Mouse (Mus musculus) hindbrain, embryonic 12.5 days (tissue): ENCODE results near the gene Max. TPM values are rescaled to one million over a fixed set of nuclear protein-coding genes. Genes with fewer than 3 reads are reported as not detected.

Experiments
- ATAC-seq: fragments of 200-750 bp; cut with Nextera tagmentation; 2 replicates; pipeline ENCODE4 v1.8.0; 2017; ENCODE audit warnings: moderate TSS enrichment; ENCODE audit not compliant: low FRiP score
- H3K27ac ChIP-seq: fragments of 300-500 bp; sonication (generic); 2 replicates; pipeline ENCODE4 v1.5.1; 2016; ENCODE audit warnings: mild to moderate bottlenecking
- H3K27me3 ChIP-seq: fragments of 300-500 bp; sonication (generic); 2 replicates; pipeline ENCODE4 v1.6.1; 2016; ENCODE audit warnings: mild to moderate bottlenecking
- H3K36me3 ChIP-seq: fragments of 300-500 bp; sonication (generic); 2 replicates; pipeline ENCODE4 v1.6.1; 2016; ENCODE audit warnings: mild to moderate bottlenecking
- H3K4me1 ChIP-seq: fragments of 300-500 bp; sonication (generic); 2 replicates; pipeline ENCODE4 v1.6.1; 2016
- H3K4me2 ChIP-seq: fragments of 300-500 bp; sonication (generic); replicated peaks from 2 replicates; pipeline ENCODE4 v1.6.1; 2016; ENCODE audit warnings: mild to moderate bottlenecking
- H3K4me3 ChIP-seq: fragments of 300-500 bp; sonication (generic); 2 replicates; pipeline ENCODE4 v1.5.1; 2016; ENCODE audit warnings: mild to moderate bottlenecking
- H3K9ac ChIP-seq: fragments of 300-500 bp; sonication (generic); 2 replicates; pipeline ENCODE4 v1.6.1; 2016; ENCODE audit warnings: mild to moderate bottlenecking, moderate library complexity
- H3K9me3 ChIP-seq: fragments of 300-500 bp; sonication (generic); replicated peaks from 2 replicates; pipeline ENCODE4 v1.6.1; 2016; ENCODE audit warnings: mild to moderate bottlenecking
- WGBS: fragments of 180-500 bp; shearing (Covaris S2); methylation state at CpG from one replicate; pipeline ENCODE4 v1.1.7; 2016; 5-methylcytosine and 5-hydroxymethylcytosine counted together
- polyA plus RNA-seq: library from polyadenylated mRNA; unstranded; fragments of >200 nt; fragmentation: Nextera tagmentation; extraction: Ambion mirVana; gene quantifications from 2 replicates; pipeline ENCODE4 v1.2.1, GENCODE M21; 2016

The Max gene
- polyA plus RNA-seq, 1 experiment from 2014 or later = 17.2 TPM

GRCm38 (mm10) chr12:76950330-76950729 is 11.7 kb downstream of the Max start:
- Histone ChIP-seq H3K9ac (no peak overlapping the region), H3K36me3 (peaks cover 75% of the 10 kb centered on the region), H3K9me3 (no peaks in the 10 kb centered on the region), H3K27me3 (no peaks in the 10 kb centered on the region), H3K27ac (no peak overlapping the region), H3K4me1 (no peaks in the 10 kb centered on the region), H3K4me2 (no peak overlapping the region), H3K4me3 (no peak overlapping the region)
- WGBS = 89% methylated on average over 5 of the region's 5 CpGs
- ATAC-seq = no peak

DNA sequence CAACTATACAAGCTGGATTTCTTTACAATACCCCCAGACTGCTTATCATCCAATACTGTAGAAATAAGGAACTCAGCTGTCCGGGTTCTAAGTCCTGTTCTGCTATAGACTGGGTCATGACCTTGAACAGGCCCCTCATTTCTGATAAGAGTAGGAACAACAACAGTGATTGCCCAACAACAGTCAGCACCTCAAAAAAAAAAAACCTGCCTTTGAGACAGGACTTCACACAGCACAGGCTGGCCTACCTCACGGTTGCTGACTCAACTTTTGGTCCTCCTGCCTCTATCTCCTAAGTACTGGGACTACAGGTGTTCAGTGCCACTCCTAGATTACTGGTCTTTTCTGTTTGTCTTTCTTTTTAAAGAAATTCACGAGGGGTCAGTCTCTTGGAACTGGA is 13.2 kb downstream of the Max start:
- Histone ChIP-seq H3K27ac (no peak overlapping the region), H3K9ac (no peak overlapping the region), H3K4me3 (no peak overlapping the region), H3K4me1 (no peaks in the 10 kb centered on the region), H3K27me3 (no peaks in the 10 kb centered on the region), H3K9me3 (no peaks in the 10 kb centered on the region), H3K4me2 (no peak overlapping the region), H3K36me3 (peaks cover 89% of the 10 kb centered on the region)
- no peak for ATAC-seq
- 90% methylated on average over 3 of the region's 3 CpGs for WGBS

DNA sequence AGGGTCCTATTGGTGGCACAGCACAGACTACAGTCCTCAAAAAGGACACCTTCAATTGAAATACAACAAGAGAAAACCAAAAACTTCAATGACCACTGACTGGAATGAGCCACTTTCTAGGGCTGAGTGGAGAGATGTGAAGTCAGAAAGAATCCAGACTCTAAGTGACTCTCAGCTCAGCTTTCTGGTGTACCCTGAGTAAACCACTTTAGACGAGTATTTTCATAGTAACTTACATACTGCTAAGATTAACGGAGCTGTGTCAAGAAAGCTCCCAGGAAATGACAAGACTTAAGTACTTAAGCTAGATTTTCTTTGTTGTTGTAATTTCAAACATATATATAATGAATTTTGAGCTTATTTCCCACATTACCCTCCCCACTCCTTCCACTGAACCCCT is 13.8 kb downstream of the Max start:
- ATAC-seq = no peak
- H3K27ac ChIP-seq = no peak overlapping the region
- H3K4me3 ChIP-seq = no peak overlapping the region
- H3K27me3 ChIP-seq = no peaks in the 10 kb centered on the region
- peaks cover 89% of the 10 kb centered on the region for H3K36me3 ChIP-seq
- H3K4me1 ChIP-seq = no peaks in the 10 kb centered on the region
- no peak overlapping the region for H3K9ac ChIP-seq
- H3K9me3 ChIP-seq = no peaks in the 10 kb centered on the region
- no peak overlapping the region for H3K4me2 ChIP-seq
- WGBS = 91% methylated on average over 2 of the region's 2 CpGs

- Histone ChIP-seq H3K4me2 (no peak overlapping the region), H3K36me3 (peaks cover 88% of the 10 kb centered on the region), H3K9ac (no peak overlapping the region), H3K27me3 (no peaks in the 10 kb centered on the region), H3K4me3 (no peak overlapping the region), H3K4me1 (no peaks in the 10 kb centered on the region), H3K9me3 (no peaks in the 10 kb centered on the region), H3K27ac (no peak overlapping the region)
- 96% methylated on average over 3 of the region's 3 CpGs for WGBS
- no peak for ATAC-seq
Observed at GRCm38 (mm10) chr12:76947487-76947886, 14.5 kb downstream of the Max start.

- peaks cover 92% of the 10 kb centered on the region for H3K36me3 ChIP-seq
- no peak overlapping the region for H3K9ac ChIP-seq
- H3K27me3 ChIP-seq = no peaks in the 10 kb centered on the region
- no peak overlapping the region for H3K27ac ChIP-seq
- no peak for ATAC-seq
- no peak overlapping the region for H3K4me2 ChIP-seq
- no peaks in the 10 kb centered on the region for H3K4me1 ChIP-seq
- WGBS = 92% methylated on average over 6 of the region's 6 CpGs
- H3K9me3 ChIP-seq = no peaks in the 10 kb centered on the region
- no peak overlapping the region for H3K4me3 ChIP-seq
Observed at GRCm38 (mm10) chr12:76943466-76943865, 18.5 kb downstream of the Max start.

GRCm38 (mm10) chr12:76943046-76943445 is 19.0 kb downstream of the Max start:
- no peaks in the 10 kb centered on the region for H3K27me3 ChIP-seq
- no peak overlapping the region for H3K27ac ChIP-seq
- no peak overlapping the region for H3K9ac ChIP-seq
- no peak overlapping the region for H3K4me3 ChIP-seq
- no peaks in the 10 kb centered on the region for H3K4me1 ChIP-seq
- no peaks in the 10 kb centered on the region for H3K9me3 ChIP-seq
- no peak overlapping the region for H3K4me2 ChIP-seq
- 87% methylated on average over 3 of the region's 3 CpGs for WGBS
- H3K36me3 ChIP-seq = peaks cover 94% of the 10 kb centered on the region
- no peak for ATAC-seq

DNA sequence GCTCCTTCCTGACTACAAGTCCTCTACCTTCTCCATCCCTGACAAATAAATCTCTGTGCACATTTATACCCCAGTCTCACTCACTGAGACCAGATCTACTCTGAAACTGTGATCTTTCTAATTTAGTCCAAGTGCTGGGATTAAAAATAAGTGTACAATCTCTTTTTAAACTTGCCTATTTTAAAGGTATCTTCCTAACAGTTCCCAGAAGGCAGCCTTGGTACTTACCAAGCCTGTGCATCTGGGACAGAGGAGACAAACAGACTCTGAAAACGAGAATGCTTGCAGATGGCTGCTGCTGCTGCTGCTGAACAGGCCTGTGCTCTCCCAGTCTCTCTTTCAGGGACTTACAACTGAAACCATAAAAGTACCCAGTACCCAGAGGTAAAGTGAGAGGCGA is 19.5 kb downstream of the Max start:
- WGBS = 83% methylated on average over 2 of the region's 2 CpGs
- Histone ChIP-seq H3K36me3 (peaks cover 93% of the 10 kb centered on the region), H3K9me3 (no peaks in the 10 kb centered on the region), H3K9ac (no peak overlapping the region), H3K4me1 (no peaks in the 10 kb centered on the region), H3K27me3 (no peaks in the 10 kb centered on the region), H3K4me2 (no peak overlapping the region), H3K27ac (no peak overlapping the region), H3K4me3 (no peak overlapping the region)
- ATAC-seq = no peak

- Histone ChIP-seq H3K4me3 (no peak overlapping the region), H3K36me3 (peaks cover 95% of the 10 kb centered on the region), H3K4me1 (no peaks in the 10 kb centered on the region), H3K27ac (no peak overlapping the region), H3K9me3 (no peaks in the 10 kb centered on the region), H3K4me2 (no peak overlapping the region), H3K27me3 (no peaks in the 10 kb centered on the region), H3K9ac (no peak overlapping the region)
- 70% methylated on average over 2 of the region's 2 CpGs for WGBS
- no peak for ATAC-seq
Observed at GRCm38 (mm10) chr12:76941524-76941923, 20.5 kb downstream of the Max start.

DNA sequence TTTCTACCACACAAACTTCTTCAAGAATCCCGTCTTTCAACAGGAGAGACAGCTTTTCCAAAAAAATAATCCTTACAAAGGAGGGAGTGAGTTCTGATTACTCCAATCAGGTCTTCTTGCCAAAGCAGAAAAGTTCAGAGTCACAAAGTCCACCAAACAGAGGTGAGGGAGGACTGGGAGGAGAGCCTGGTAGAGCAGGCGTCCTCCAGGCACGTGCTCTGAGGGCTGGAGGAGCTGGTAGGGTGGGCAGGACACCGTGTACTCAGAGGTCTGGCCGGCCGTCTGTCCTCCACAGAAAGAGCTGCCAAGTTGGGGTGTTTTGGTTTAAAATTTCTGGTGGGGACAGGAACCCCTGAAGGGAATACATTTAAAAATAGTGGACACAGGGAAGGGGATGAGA is 24.0 kb downstream of the Max start:
- peaks cover 68% of the 10 kb centered on the region for H3K36me3 ChIP-seq
- 97% methylated on average over 6 of the region's 6 CpGs for WGBS

DNA sequence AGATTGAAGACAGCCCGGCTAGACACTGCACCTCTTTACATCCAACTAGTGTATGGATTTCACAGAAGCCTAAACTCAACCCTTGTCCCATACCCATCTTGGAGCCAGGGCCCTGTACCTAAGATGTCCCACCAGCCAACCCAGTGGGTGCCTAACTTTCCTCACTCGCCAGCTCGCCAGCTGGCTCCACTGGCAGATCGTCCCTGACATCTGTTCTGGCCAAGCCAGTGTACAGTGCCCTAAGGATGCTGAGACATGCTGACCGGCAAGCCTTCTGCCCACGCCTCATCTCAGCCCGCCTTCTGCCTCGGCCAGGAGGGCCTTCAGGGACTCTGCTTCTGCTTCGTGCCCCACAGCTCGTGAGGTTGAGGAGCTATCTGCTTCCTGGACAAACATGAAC is 25.8 kb downstream of the Max start:
- Histone ChIP-seq H3K4me2 (no peak overlapping the region), H3K9ac (no peak overlapping the region), H3K4me3 (no peak overlapping the region), H3K9me3 (no peaks in the 10 kb centered on the region), H3K27ac (no peak overlapping the region), H3K27me3 (no peaks in the 10 kb centered on the region), H3K36me3 (peaks cover 51% of the 10 kb centered on the region), H3K4me1 (no peaks in the 10 kb centered on the region)
- no peak for ATAC-seq
- 93% methylated on average over 10 of the region's 10 CpGs for WGBS

More for the DNA sequence above, 24.0 kb downstream of the Max start:
- Histone ChIP-seq H3K27ac (no peak overlapping the region), H3K9me3 (no peaks in the 10 kb centered on the region), H3K9ac (no peak overlapping the region), H3K27me3 (no peaks in the 10 kb centered on the region), H3K4me2 (no peak overlapping the region), H3K4me3 (no peak overlapping the region), H3K4me1 (no peaks in the 10 kb centered on the region)
- ATAC-seq = no peak

DNA sequence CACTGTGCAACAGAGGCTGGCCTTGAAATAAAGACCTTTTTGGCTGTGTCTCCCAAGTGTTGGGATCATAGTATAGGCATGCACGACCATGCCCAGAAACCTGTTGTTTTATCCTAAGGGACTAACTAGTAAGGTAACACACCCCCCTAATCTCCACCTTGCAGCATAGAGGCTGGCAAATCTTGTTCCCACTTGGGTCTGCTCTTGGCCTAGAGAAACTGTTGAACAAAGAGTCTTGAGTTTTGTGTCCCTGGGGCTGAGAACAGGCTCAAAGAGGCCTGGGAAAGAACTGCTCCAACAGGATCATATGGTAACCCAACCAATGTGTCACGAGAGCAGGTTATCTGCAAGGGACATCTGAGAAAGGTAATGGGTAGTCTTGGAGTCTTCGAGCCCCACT is 27.6 kb downstream of the Max start:
- Histone ChIP-seq H3K27ac (no peak overlapping the region), H3K36me3 (peaks cover 34% of the 10 kb centered on the region), H3K4me3 (no peak overlapping the region), H3K27me3 (no peaks in the 10 kb centered on the region), H3K4me2 (no peak overlapping the region), H3K4me1 (no peaks in the 10 kb centered on the region), H3K9me3 (no peaks in the 10 kb centered on the region), H3K9ac (no peak overlapping the region)
- no peak for ATAC-seq
- 93% methylated on average over 3 of the region's 3 CpGs for WGBS

- Histone ChIP-seq H3K9me3 (no peaks in the 10 kb centered on the region), H3K4me2 (no peak overlapping the region), H3K27me3 (no peaks in the 10 kb centered on the region), H3K9ac (no peak overlapping the region), H3K36me3 (peaks cover 16% of the 10 kb centered on the region), H3K4me1 (no peaks in the 10 kb centered on the region), H3K4me3 (no peak overlapping the region), H3K27ac (no peak overlapping the region)
- ATAC-seq = no peak
- 87% methylated on average over 6 of the region's 6 CpGs for WGBS
Observed at GRCm38 (mm10) chr12:76932688-76933060, 29.3 kb downstream of the Max start.

GRCm38 (mm10) chr12:76931739-76932687 is 30.0 kb downstream of the Max start:
- ATAC-seq = no peak
- Histone ChIP-seq H3K4me2 (no peak overlapping the region), H3K9me3 (no peaks in the 10 kb centered on the region), H3K36me3 (peaks cover 11% of the 10 kb centered on the region), H3K4me1 (no peaks in the 10 kb centered on the region), H3K27ac (no peak overlapping the region), H3K27me3 (no peaks in the 10 kb centered on the region), H3K9ac (no peak overlapping the region), H3K4me3 (no peak overlapping the region)
- 84% methylated on average over 14 of the region's 14 CpGs for WGBS
